Mouse (Mus musculus) spleen, embryonic (tissue): Measurements from ENCODE around the gene 0610009B22Rik.

ENCODE experiments used
- CTCF ChIA-PET: fragments of 350-600 bp; sonication (Branson Sonifier 250); formaldehyde crosslinking; loops from one replicate; lab custom pipeline; 2022; lab: Charles Lee

Gene 0610009B22Rik

DNA sequence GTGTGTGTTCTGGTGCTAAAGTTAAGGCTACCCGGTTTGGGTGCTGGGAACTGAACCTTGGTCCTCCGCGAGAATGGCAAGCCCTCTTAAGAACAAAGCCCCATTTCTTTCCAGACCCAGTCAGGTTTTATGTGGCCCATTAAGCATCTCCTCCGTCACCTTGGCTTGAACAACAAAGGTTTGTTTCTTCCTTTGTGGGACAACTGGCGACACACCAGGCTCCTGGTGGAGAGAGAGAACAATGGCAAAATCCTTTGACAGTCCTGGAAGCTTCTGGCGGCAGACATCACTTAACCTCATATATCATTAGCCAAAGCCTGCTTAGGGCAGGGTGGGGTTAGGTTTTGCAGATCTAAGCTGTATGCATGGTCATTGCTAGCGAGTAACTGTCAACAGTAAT, 26.0 kb downstream of the 0610009B22Rik start:
- CTCF ChIA-PET, result interaction anchor here (0.6 to 1.0 kb wide), 4 partner anchors 27 to 39 kb away, joined by 3 to 15 read pairs (median 6); no protein-coding TSS in a partner anchor

DNA sequence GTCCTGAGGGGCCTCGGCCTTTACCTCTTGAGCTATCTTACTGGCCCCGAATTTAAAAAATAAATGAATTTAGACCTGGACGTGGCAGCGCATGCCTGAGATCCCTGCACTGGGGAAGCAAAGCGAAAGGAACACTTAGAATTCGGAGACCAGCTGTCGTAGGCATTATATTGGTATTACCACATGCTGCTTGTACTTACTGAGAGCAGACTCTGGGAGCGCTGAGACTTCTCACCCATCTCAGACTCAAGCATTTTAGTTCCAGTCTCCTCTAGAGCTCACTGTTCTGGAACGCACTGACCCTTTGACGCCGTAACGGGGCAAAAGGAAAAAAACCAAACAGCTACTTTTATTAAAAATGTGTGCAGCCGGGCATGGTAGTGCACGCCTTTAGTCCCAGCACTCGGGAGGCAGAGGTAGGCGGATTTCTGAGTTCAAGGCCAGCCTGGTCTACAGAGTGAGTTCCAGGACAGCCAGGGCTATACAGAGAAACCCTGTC, 26.8 kb downstream of the 0610009B22Rik start:
- CTCF ChIA-PET, result interaction anchor here (0.6 to 1.0 kb wide), 4 partner anchors 27 to 571 kb away, joined by 3 to 8 read pairs (median 4); no protein-coding TSS in a partner anchor

DNA sequence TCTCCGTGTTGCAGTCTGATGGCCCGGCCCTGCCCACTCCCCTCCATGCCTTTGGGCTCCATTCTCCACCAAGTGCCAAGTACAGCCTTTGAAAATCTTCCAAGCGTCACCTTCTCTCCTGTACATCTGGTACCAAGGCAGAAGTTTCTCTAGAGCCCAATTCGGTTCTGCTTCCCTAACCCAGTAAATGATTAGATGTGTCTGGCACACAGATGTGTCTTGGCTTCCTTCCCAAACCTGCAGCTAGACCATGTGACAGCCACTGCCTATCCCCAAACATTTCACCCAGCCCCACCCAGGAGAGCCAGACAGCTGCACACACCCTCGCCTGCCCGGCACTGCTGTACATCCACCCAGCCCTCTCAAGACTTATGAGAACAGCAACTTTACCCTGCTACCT, 30.0 kb downstream of the 0610009B22Rik start:
- CTCF ChIA-PET, result no interaction called here

DNA sequence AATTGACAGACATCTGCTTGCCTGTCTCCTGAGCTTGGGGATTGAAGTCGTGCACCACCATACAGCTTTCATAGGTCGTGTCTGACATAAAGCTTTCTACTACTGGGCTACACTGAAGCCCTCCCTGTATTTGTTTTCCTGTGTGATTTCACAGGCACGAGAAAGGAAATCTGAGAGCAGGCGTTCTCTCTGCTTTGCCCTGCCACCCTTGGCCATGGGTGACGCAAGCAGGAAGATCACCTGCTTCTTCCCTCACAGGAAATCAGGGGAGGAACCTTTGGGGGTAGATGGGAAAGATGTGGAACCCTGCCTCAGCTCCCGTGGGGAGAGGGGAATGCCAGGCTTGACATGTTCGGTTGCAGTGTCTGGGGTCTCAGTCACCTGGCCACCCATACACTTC, 30.4 kb downstream of the 0610009B22Rik start:
- CTCF ChIA-PET, result no interaction called here

DNA sequence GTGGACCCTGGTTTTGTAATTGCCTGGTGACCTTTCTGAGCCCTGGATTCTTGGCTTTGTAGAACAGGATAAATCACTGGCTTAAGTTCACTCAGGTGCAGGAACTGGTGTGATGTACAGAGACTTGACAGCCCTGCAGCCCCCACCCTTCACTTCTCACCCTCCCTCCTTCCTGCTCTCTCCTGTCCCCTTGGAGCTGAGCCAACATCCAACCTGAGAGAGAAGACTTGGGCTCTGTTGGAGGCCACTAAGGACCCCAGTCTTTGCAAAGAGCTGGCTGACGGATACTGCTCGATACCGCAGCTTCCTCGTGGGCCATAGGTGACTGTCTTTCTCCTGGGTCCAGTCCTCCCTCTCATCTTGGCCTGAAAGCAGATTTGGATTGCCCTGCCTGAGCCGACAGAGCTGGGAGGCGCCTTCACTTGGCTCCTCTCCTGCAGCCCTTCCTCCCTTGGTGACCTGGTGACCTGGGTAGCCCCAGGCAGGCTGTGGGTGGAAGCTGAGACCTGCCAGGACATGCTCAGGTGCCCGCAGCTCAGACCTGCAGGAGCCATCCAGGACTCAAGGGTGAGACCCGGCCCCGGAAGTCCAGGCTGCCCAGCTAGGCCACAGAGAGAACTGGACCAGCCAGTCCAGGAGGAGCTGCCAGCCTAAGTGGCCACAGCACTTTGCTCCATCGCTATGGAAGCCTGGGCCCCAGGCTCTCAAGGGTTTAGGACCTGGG, 31.7 kb downstream of the 0610009B22Rik start:
- CTCF ChIA-PET, result interaction anchor here (0.7 kb wide), 2 partner anchors 28 to 1279 kb away, joined by 3 to 5 read pairs; no protein-coding TSS in a partner anchor

DNA sequence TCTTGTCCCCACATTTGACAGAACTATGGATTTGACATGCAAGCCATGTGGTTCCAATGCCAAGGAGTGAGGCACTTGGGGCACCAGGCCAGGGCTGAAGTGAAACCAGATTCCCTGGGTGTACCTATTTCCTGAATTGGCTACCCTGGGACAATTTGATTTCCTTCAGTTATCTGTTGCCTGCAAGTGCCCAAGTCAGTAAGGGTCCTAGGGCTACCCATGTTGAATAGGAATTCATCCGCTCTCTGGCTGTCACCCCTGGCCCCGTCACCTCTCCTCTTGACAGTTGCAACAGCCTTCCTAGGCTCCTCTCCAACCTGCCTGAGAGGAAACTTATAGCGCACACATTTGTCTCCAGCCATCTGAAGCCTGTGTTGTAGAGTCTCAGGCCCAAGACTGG, 33.8 kb downstream of the 0610009B22Rik start:
- CTCF ChIA-PET, result no interaction called here

DNA sequence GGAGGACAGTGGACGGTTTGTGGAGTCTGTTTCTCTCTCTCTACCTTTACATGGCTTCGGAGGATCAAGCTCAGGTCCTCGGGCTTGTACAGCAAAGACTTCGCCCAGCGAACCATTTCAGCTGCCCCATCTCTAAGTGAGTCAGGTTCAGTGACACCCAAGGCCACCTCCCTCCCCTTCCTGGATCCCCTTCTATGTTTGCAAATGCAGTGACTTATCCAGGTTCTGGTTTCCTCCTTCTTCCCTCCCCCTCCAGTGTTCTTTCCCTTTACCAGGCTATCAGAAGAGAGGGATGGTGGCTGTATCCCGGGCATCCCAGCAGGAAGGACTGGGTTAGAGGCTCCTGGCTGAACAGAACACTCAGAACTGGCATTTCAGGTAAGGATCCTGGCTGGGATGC, 34.9 kb downstream of the 0610009B22Rik start:
- CTCF ChIA-PET, result interaction anchor here (0.7 kb wide), 1 partner anchor 37 kb away, joined by 4 read pairs; no protein-coding TSS in a partner anchor

DNA sequence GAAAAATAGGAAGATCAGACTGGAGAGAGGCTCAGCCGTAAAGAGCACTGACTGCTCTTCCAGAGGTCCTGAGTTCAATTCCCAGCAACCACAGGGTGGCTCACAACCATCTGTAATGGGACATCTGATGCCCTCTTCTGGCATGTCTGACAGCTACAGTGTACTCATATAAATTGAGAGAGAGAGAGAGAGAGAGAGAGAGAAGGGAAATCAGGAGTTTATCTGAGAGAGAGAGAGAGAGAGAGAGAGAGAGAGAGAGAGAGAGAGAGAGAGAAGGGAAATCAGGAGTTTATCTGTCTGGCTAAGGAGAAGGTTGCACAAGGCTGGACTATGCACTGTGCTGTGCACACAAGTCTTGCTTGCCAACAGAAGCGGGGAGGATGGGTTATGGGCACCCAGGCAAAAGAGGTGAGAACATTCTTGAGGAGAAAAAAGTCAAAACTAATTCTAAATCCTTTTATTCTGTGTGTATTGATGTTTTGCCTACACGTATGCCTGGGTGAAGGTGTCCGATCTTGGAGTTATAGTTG, 35.7 kb downstream of the 0610009B22Rik start:
- CTCF ChIA-PET, result interaction anchor here (0.7 kb wide), 1 partner anchor 37 kb away, joined by 4 read pairs; no protein-coding TSS in a partner anchor

DNA sequence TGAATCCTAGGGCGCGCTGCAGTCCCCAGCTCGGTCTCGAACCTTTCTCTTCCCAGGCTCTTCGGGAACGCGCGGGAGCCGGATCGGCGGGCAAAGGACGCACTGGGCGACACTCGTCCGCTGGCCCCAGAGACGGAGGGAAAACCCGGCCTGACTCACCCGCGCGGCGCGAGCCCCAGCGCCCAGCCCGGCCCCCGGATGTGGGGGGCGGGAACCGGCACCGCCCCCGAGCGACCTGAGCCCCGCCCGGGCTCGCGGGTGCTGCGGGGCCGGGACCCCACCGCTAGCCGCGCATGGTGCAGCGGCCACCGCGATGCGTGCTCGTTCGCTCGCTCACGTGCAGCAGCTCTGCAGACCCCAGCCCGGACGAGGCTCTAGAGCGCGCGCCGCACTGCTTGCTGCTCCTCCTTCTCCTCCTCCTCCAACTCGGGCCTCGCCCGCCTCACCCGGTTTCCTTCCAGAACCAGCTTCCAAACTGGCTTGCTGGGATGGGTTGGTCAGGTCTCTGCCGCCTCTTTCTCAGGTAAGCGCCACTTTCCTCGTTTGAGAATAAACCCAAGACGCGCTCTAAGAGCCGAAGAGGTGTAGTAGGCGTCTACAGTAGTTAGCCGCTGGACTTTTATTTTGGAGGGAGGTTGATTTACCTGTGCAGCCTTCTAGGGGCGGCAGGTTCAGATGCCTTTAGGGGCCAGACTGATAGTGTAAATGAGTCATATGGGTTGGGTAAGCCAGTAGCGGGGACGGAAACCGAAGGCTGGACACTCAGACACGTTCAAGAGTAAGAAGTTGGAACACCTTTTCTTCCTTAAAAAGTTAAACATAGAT, 37.8 kb downstream of the 0610009B22Rik start, which contains the start of the genes N4bp3 and D930048N14Rik:
Gene N4bp3 (minus strand): TSS at position 152 of the 825 bp plus-strand sequence.
Gene D930048N14Rik (plus strand): TSS at position 264 of the 825 bp plus-strand sequence.
- CTCF ChIA-PET, result no interaction called here

DNA sequence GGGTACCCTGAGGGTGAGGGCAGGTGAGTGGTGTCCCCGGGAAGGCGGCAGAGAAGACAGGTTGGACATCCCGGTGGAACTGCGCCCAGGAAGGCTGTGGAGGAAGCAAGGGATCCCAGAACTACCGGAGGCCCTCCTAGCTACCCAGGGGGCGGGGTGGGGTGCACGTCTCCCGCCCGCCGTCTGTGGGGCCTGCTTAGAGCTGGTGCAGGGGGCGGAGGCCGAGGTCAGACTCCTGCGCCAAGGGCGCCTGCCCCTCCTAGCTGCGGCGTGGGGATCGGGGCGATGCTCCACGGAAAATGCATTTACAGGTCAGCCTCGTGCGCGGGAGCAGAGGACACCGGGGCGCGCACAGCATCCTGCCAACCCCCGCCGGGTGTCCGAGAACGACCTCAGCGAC, 38.4 kb downstream of the 0610009B22Rik start:
- CTCF ChIA-PET, result interaction anchor here (1.9 kb wide), 1 partner anchor 14 kb away, joined by 6 read pairs; the partner anchor contains the start of gene Rmnd5b

DNA sequence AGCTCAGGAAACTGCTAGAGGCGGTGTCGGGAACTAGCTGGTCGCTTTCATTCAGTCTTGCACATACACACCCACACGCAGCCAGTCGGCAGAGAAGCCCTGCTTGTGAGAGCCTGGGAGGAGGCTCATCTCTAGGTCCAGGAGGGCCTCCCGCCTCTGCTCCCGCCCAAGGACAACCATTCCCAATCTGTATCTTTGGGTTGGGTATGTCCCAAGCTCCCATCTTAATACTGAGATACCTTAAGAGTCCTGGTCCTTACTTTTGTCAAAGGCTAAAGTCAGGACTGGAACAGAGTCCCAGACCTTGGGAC, 38.8 kb downstream of the 0610009B22Rik start:
- CTCF ChIA-PET, result interaction anchor here (0.8 to 1.9 kb wide), 2 partner anchors 14 to 33 kb away, joined by 5 to 6 read pairs; partner anchors contain the start of gene Rmnd5b

DNA sequence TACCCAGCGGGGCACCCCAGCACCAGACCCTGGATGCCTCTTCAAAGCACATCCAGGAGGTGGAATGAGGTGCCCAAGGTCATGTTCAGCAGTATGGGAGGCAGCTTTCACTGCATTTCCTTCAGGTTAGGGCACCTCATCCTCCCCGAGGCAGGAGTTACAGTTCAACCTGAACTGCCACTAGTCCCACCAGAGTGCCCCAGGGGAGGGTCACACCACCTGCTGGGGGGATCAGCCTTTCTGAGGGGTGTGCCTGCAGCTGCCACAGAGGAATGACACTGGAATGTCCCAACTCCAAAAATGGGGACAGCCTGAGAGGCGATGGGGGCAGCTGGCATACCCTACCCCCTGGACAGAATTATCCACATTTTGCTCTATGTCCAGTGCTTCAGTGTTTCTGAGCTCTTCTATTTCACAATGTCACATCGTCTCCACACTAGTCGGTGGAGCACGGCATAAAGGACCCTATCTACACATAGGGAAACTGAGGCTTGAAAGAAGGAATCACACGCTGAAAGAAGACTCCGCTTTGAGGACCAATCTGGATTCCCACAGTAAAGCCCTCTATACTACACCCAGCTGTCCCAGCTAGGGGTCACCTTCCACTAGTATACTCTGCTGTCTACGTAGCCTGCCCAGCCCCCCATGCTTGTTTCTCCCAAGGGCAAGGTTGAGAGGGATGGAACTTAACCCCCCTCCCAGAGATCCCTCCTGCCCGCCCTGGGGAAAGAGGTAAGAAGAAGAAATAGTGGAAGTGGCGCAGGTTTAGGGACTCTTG, 39.4 kb downstream of the 0610009B22Rik start:
- CTCF ChIA-PET, result interaction anchor here (0.8 to 1.9 kb wide), 2 partner anchors 13 to 33 kb away, joined by 5 to 6 read pairs; partner anchors contain the start of gene Rmnd5b

DNA sequence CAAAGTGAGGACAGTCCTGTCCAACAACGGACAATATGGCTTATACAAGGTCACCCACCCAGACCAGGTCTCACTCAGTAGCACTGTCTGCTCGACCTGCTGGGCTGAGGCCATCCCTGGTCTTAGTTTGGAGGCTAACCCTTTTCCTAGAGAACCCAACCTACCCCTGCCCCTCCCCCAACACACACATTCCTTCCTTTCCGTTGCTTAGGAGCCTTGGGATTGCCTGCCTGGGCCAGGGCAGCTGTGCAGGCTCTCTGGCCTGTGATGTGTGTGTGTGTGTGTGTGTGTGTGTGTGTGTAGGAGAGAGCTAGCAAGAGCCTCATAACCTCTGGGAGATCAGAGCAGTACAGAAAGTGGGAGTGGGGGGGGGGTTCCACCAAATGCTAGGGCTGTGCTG, 40.1 kb downstream of the 0610009B22Rik start:
- CTCF ChIA-PET, result interaction anchor here (1.9 kb wide), 1 partner anchor 13 kb away, joined by 6 read pairs; the partner anchor contains the start of gene Rmnd5b

DNA sequence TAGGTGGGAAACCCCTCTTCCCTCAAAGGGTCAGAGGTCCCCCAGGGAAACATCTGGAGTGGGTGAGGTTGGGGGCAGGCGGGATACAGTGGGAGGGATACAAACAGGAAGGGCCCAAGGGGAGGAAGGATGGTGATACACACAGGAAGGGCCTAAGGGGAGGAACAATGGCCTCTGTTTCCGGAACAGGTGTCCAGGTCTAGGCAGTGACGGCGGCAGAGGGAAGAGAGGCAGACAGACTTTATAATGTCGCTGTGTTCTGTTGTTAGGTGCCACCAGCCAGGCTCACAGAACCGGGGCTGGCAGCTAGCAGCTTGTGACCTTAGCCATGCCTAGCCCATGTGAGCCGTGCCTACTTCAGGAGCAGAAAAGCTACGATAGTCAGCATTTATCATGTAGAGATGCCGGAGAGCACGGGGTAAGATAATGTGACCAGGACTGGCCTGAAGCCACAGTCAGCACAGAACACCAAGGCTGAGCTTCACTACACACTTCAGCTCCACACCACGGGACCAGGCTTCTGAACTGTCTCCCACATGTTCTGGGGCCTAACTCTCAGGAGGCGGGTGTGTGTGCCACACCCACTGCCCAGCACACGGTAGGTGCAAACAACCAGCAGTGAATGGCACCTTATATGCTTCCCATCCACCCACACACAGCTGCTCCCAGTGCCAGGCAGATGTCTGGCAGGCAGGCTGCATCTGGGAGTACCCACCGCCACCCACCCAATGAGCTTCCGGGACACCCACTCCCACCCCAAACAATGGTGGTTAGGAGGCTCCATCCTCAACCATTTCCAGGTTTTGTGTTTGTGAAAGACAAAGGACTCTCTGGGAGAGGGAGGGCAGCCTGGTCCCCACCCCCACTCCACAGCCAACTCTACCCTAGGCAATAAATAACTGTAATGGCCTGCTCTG, 41.7 kb downstream of the 0610009B22Rik start:
- CTCF ChIA-PET, result interaction anchor here (0.6 kb wide), 1 partner anchor 1960 kb away, joined by 3 read pairs; no protein-coding TSS in a partner anchor

DNA sequence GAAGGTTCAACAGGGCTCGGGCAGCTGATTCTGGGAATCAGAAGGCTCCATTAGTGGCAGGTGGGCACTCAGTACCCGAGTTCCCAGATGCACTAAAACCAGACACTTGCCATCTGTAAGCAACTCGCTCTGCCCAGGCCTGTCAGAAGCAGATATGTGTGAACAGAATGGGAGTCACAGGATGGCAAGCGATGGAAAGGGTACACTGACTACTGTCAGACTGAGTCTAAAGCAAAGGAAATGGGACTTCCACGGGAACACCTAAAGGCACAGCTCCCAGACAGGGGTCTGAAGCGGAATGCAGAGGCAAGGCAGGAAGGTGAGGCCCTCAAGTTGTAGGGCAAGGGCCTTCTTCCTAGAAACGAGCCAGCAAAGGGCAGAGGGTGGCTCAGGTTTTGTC, 42.4 kb downstream of the 0610009B22Rik start:
- CTCF ChIA-PET, result no interaction called here

DNA sequence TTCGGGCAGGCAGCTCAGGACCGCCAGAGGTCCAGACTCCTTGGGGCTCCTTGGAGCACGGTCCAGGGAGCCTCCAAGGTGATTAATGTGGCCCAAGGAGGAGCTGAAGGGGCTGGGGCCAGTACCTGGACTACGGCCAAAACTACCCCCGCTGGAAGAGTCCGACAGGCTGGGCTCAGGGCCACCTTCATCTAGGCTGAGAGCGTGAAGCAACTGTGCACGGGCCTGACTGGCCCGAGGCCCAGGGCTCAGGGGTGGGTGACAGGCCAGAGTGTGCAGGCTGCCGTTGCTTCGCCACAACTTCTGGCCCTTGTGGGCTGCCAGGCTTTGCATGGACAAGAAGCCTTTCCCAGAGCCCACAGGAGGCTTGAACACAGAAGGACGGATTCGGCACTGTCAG, 43.4 kb downstream of the 0610009B22Rik start:
- CTCF ChIA-PET, result interaction anchor here (0.6 to 1.4 kb wide), 2 partner anchors 11 to 198 kb away, joined by 3 read pairs; no protein-coding TSS in a partner anchor

DNA sequence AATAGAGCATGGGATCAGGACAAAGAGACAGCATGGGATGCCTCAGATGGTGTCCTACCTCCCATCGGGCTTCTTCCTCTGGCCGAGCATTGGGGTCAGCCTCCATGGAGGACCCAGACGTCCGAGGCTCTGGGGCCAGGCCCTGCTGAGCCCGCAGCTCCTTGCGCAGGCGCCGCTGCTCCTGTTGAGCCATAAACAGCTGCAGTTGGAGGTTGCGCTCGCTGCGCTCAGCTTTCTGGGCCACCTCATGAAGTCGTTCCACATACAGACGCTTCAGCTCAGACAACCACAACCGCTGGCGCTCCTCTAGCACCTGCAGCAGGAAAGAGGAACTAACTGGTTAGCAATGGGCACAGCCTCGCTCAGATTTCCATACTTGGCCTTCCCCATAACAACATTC, 44.5 kb downstream of the 0610009B22Rik start:
- CTCF ChIA-PET, result interaction anchor here (1.4 kb wide), 1 partner anchor 10 kb away, joined by 3 read pairs; no protein-coding TSS in a partner anchor

DNA sequence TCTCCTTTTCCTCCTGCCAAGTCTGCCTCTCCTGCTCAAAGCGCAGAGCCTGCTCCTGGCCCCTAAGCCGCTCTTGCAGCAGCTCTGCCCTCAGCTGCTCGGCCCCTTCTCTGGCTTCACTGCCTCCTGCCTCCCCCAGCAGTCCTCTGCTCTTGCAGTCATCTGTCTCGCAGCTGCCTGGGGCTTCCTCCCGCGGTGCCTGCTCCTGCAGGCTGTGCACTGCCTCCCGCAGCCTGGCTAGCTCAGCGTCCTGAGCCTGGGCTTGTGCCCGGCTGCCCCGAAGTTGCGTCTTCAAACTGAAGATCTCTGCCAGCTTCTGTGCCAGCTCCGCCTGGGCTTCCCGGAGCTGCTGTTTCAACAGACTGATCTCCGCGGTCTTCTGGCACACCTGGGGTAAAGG, 44.9 kb downstream of the 0610009B22Rik start:
- CTCF ChIA-PET, result interaction anchor here (0.5 to 1.4 kb wide), 2 partner anchors 8 to 10 kb away, joined by 3 read pairs; partner anchors contain the start of gene Rmnd5b

DNA sequence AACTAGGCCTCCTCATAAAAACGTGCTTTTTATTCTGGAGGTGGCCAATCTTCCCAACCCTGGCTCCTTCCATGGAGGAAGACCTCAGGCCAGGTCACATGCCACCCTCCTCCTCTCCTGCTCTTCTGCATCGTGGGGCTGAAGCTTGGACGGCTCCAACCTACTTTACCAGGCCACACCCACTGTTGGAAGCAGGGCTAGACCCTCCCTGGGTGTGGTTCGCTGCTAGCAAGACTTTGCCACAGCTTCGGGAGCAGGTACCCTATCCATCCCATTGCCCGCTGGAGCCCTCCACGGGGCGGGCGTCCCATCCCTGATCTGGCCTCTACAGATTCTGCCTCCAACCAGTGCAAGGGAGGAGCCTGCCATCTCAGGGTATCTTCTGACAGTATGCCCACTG, 45.5 kb downstream of the 0610009B22Rik start:
- CTCF ChIA-PET, result interaction anchor here (0.5 kb wide), 1 partner anchor 7 kb away, joined by 3 read pairs; the partner anchor contains the start of gene Rmnd5b
